Mouse (Mus musculus) cortical plate, adult 2 months (tissue): ENCODE measurements at regions not wholly inside any gene's neighbourhood (a gene's known extent, or its start where the extent isn't known, plus 50 kb on each side); places are given as distances from the start of the nearest gene placed in this dataset.

ENCODE experiments used
- H3K27ac ChIP-seq: fragments of 200-500 bp; 2 replicates; pipeline ENCODE4 v1.5.1; 2012; ENCODE audit warnings: low read length, control low read depth, inconsistent platforms; ENCODE audit not compliant: insufficient read depth
- H3K4me1 ChIP-seq: fragments of 200-500 bp; 2 replicates; pipeline ENCODE4 v1.6.1; 2011; ENCODE audit warnings: low read length; ENCODE audit not compliant: control insufficient read depth, insufficient read depth
- H3K4me3 ChIP-seq: fragments of 200-500 bp; 2 replicates; pipeline ENCODE4 v1.5.1; 2011; ENCODE audit warnings: mild to moderate bottlenecking, low read length, control low read depth; ENCODE audit not compliant: insufficient read depth
- CTCF ChIP-seq: fragments of 200-500 bp; IDR thresholded peaks from 2 replicates; pipeline ENCODE4 v1.5.1; 2011; ENCODE audit warnings: mild to moderate bottlenecking, control low read depth, low read length; ENCODE audit not compliant: insufficient read depth; ENCODE audit errors: extremely low read depth
- POLR2A ChIP-seq: fragments of 200-500 bp; IDR thresholded peaks from 2 replicates; pipeline ENCODE4 v1.6.1; 2011; ENCODE audit warnings: mild to moderate bottlenecking, low read length, control low read depth; ENCODE audit not compliant: insufficient read depth; ENCODE audit errors: extremely low read depth

DNA sequence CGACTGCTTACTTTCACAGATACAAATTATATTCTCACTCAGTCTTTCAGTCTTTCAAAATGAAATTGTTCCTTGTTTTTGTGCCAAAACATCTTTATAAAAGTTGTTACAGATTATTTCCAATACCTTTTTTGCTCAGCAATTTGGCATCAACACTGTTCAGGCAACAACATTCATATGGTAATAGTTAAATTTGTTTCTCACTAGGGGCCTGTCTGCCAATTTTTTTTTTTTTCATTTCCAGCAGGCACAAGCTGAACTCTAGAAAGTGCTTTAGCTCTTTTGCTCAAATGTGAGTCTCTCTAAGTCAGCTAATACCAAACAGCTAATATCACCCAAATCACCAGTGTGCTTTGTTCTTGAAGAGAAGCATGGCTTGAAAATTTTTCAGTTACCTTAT lies 199.4 kb downstream of the Antxr2 start:
- TF ChIP-seq CTCF (no peak), POLR2A (no peak)
- no peaks in the 10 kb centered on the region for H3K4me1 ChIP-seq
- H3K27ac ChIP-seq = no peak overlapping the region
- H3K4me3 ChIP-seq = no peak overlapping the region

DNA sequence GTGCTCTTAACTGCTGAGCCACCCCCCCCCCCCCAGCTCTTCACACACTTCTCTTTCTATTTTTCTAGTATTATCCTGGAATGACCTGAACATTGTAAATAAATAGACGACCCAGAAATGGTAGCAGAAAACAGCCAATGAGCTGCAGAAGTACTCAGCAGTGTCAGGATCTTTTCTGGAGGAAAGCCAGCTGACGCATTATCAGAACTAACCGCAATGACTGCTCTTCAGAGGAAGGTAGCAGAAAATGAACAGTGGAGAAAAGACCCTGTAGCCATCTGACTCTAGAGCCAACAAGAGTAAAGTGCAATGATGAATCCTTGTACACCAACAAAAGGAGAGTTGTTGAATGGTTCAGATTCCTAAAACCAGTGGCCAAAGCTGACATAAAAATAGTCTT lies 213.4 kb downstream of the Antxr2 start:
- TF ChIP-seq POLR2A (no peak), CTCF (no peak)
- Histone ChIP-seq H3K27ac (no peak overlapping the region), H3K4me1 (no peaks in the 10 kb centered on the region; the same call in 1 of the 2 replicates), H3K4me3 (no peak overlapping the region)

DNA sequence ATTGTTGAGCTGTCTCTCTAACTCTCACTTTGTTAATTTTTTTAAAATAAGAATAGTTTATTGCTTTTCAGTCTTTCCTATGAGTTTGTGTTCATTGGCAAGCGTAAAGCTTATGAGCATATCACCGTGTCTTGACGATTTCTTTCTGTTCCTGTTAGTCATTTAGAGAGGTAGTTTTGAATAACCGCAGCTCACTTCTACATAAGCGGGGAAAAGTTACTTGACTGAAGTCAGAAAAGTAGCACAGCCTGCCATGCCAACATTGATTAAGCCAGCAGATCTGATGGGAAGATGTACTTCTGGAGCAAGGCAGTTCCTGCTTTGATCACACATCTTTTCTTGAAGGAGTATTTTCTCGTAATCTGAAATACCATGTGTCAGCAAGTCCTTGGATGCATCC lies 215.5 kb downstream of the Antxr2 start:
- no peaks in the 10 kb centered on the region for H3K4me1 ChIP-seq
- TF ChIP-seq POLR2A (no peak), CTCF (no peak)
- H3K27ac ChIP-seq = no peak overlapping the region
- no peak overlapping the region for H3K4me3 ChIP-seq

DNA sequence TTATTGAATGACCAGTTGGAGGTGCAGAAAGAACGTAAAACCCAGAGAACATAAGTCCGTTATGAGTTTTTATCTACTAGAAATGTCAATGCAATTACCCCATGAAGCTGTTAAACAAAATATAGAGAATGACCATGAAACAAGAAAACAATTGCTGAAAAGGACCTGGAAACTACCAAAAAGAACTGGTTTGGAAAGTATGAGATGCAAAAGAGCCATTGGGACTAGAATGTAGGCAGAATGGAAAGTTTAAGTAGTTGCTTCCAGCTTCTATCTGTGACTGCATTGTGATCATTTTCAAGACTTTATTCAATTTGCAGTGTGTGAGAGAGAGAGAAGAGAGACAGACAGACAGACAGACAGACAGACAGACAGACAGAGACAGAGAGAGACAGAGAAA lies 216.1 kb downstream of the Antxr2 start:
- no peak overlapping the region for H3K27ac ChIP-seq
- no peak for TF ChIP-seq CTCF
- TF ChIP-seq POLR2A = no peak
- H3K4me3 ChIP-seq = no peak overlapping the region
- H3K4me1 ChIP-seq = no peaks in the 10 kb centered on the region

DNA sequence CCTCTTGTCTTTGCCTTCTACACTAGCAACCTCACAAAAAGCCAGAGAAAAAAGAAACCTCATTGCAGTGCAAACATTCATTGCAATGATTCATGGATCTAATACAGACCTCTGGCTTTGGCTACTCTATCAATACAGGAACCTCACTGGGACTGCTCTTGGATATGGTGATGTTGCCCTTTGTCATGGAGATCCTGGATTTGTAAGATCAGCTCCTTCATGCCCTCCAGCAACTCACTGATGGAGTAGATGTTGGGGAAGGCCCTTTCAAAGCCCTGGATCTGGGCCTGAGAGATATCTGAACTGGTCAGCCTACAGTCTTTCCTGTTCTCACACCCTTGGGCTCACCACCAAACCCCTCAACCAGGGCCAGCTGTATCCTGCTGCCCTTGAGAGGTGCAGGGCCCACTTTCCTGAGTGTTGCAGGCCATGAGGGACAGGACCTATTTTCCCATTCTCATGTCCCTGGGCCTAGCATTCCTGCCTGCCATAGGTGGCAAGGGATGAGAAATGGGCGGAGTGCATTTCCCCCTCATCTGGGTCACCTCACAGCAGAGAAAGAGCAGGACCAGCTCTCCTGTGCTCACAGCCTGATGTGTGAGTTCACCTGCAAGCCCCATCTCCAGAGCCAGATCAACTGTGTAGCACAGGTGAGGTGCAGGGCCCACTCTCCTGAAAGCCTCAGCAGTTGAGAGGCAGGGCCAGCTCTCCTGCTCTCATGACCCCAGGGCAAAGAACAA lies 218.1 kb downstream of the Antxr2 start:
- TF ChIP-seq POLR2A (no peak), CTCF (no peak)
- no peak overlapping the region for H3K4me3 ChIP-seq
- H3K4me1 ChIP-seq = no peaks in the 10 kb centered on the region
- no peak overlapping the region for H3K27ac ChIP-seq

DNA sequence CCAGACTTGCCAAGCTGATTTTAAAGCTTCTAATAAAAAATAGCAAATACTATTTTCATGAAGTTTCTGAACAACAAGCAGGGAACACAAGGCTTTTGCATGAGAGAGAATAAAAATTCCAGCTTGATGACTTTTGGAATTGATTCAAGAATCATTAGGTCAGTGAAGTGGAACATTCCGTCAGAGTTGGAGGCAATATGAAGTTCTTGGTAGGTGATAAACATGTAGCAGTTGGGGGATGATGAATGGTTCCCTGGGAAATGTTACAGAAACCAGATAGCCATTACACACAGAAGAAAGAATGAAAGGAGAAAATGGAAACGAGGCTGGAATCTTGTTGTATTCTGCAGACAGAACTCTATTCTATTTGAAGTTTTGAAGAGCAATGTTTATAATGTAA lies 221.8 kb downstream of the Antxr2 start:
- H3K27ac ChIP-seq = no peak overlapping the region
- no peak overlapping the region for H3K4me3 ChIP-seq
- TF ChIP-seq CTCF (no peak), POLR2A (no peak)
- no peaks in the 10 kb centered on the region for H3K4me1 ChIP-seq

DNA sequence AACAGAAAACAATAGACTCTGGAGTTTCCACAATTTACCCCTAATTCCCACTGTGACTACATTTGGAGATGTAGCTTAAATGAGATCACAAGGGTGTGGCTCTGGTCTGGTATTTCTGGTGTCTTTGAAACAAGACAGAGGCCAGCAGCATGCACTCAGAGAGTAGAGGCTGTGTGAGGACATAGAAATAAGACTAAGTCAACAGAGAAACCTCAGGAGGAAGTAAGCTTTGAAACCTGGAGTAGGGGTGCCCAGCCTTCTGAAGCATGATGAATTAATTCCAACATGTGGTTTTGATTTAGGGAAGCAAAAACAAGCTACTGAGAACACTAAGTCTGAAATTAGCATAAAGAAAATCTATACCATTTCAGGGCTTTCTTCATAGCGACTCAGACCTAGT lies 223.7 kb downstream of the Antxr2 start:
- H3K4me3 ChIP-seq = no peak overlapping the region
- no peaks in the 10 kb centered on the region for H3K4me1 ChIP-seq
- H3K27ac ChIP-seq = no peak overlapping the region
- TF ChIP-seq POLR2A = no peak
- TF ChIP-seq CTCF = no peak

DNA sequence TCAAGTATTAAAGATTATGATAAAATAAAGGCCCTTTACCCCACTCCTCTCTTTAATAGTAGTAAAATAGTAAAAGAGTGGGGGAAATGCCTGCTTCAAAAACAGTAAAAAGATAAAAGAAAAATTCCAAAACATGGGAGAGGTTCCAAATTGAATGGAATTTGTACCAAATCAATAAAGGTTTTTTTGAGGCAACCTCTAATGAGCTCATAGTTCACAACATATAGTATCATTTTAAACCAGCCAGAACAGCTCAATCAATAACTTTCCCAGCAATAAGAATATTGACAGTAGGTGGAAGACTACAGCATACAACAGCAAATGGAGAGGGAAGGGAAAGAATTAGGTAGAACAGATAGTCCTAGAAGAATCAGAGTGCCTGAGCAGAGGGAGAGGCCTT lies 224.1 kb downstream of the Antxr2 start:
- no peak for TF ChIP-seq CTCF
- TF ChIP-seq POLR2A = no peak
- no peak overlapping the region for H3K27ac ChIP-seq
- no peak overlapping the region for H3K4me3 ChIP-seq
- H3K4me1 ChIP-seq = no peaks in the 10 kb centered on the region

DNA sequence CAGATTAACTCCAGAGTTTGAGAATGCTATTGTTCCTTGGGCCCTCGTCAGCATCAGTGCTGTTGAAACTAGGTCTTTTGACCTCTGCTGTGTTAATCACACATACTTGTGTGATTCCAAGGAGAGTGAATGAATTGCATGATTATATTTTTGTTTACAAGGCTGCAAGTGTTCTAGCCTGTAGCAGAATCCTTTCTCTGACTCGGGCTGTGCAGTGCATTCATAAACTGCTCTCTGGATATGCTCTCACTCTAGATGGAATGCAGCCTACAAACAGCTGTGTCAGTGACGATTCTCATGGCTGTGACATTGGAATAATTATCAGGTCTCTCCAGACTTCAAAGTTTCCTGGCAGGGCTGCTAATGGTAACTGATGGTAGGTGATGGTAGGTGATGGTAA lies 230.8 kb downstream of the Antxr2 start:
- Histone ChIP-seq H3K4me3 (no peak overlapping the region), H3K27ac (no peak overlapping the region), H3K4me1 (no peaks in the 10 kb centered on the region)
- TF ChIP-seq CTCF = no peak
- no peak for TF ChIP-seq POLR2A

DNA sequence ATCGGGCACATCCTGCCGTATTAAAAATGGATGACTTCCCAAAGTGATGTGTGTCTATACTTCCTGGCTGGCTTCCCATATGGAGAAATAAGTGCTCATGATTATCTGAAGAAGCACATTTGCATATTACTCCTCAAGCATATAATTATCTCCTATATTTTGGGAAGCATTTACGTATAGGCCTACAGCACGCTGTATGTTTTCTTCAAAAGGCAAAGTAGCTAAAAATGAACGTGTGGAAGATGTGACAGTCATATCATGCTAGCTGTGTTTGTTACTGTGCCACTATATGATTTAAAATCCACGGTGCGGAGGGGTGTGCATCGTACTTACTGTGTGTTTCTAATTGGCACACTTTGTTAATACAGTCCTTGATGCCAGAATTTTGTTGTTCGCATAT lies 242.7 kb downstream of the Antxr2 start:
- TF ChIP-seq POLR2A = no peak
- no peak for TF ChIP-seq CTCF
- Histone ChIP-seq H3K4me1 (no peaks in the 10 kb centered on the region), H3K4me3 (no peak overlapping the region), H3K27ac (no peak overlapping the region)
